Mouse (Mus musculus): ENCODE results near the gene Sla2.

GRCm38 (mm10) chr2:156924210-156924898, 37.4 kb upstream of the Sla2 start:
- no peak for TF ChIP-seq KAT2A (IDR thresholded peaks at IDR 0.05; ENCODE audit: insufficient replicate concordance, low read length)
- TF ChIP-seq PAX5 (IDR thresholded peaks at IDR 0.05; ENCODE audit: low read length), result no peak
- TF ChIP-seq E2F4 (IDR thresholded peaks at IDR 0.05; ENCODE audit: insufficient replicate concordance, low read depth, low read length), result no peak
- TF ChIP-seq CTCF (conservative IDR thresholded peaks at IDR 0.05 in 1 of 2, IDR thresholded peaks at IDR 0.05 in 1 of 2; ENCODE audit: low read depth in 2 of 2, low read length in 2 of 2), result no peak
- no peak for TF ChIP-seq SMC3 (IDR thresholded peaks at IDR 0.05; ENCODE audit: low read depth, low read length)
- TF ChIP-seq USF1 (IDR thresholded peaks at IDR 0.05; ENCODE audit: low read depth, low read length), result no peak
- no peak for TF ChIP-seq NELFE (IDR thresholded peaks at IDR 0.05; ENCODE audit: low read depth, low read length)
- no peak for TF ChIP-seq IRF4 (IDR thresholded peaks at IDR 0.05; ENCODE audit: low read depth, low read length)
- TF ChIP-seq ZC3H11A (IDR thresholded peaks at IDR 0.05; ENCODE audit: low read depth, low read length), result no peak
- TF ChIP-seq EP300 (IDR thresholded peaks at IDR 0.05; ENCODE audit: low read length), result no peak
- no peak for TF ChIP-seq MAFK (IDR thresholded peaks at IDR 0.05; ENCODE audit: insufficient replicate concordance, low read length)
- no peak for TF ChIP-seq HCFC1 (IDR thresholded peaks at IDR 0.05; ENCODE audit: low read depth, low read length)
- TF ChIP-seq CHD1 (IDR thresholded peaks at IDR 0.05; ENCODE audit: low read depth, low read length), result no peak
